ENCODE assay signal across 14 mouse cellular contexts in genomic region chr2:163699078-163699780, GRCm38 (mm10). TPM values are rescaled to one million over a fixed set of nuclear protein-coding genes. Genes with fewer than 3 reads are reported as not detected.
DNase-seq lines count a peak whose midpoint lies in the region; ATAC-seq and TF ChIP-seq lines count a peak whose summit lies in the region.
"Had no signal": no experiment of that assay in that cellular context is flagged by ENCODE, and none has a peak within 500 bp of the region (broad histone marks: within the 10 kb centered on the region; RNA-seq: fewer than 3 reads in every experiment).

No protein-coding gene starts in this region.

- no peak overlapping the region for H3K4me3 ChIP-seq in heart, embryonic 12.5 days
- no peak overlapping the region for H3K4me3 ChIP-seq in midbrain, postnatal 0 days (ENCODE audit: low read depth, low read length)
- H3K4me3 ChIP-seq in midbrain, embryonic 15.5 days: no peak overlapping the region
- no peak overlapping the region for H3K4me3 ChIP-seq in limb, embryonic 10.5 days
- H3K4me3 ChIP-seq: hindbrain, embryonic 15.5 days; limb, embryonic 12.5 days had no signal

- H3K9ac ChIP-seq in heart, embryonic 12.5 days: 0 out of 2 replicates have a peak overlapping the region, but pooled peaks have one; percentile 0
- no peak overlapping the region for H3K9ac ChIP-seq in midbrain, postnatal 0 days (replicated peaks; ENCODE audit: low read length, poor library complexity, severe bottlenecking)
- no peak overlapping the region for H3K9ac ChIP-seq in midbrain, embryonic 15.5 days
- H3K9ac ChIP-seq: hindbrain, embryonic 15.5 days; limb, embryonic 12.5 days had no signal

- H3K36me3 ChIP-seq in heart, embryonic 12.5 days: no peaks in the 10 kb centered on the region
- no peaks in the 10 kb centered on the region for H3K36me3 ChIP-seq in midbrain, postnatal 0 days (ENCODE audit: insufficient read depth, low read length)
- H3K36me3 ChIP-seq in midbrain, embryonic 15.5 days (replicated peaks): no peaks in the 10 kb centered on the region
- H3K36me3 ChIP-seq in limb, embryonic 10.5 days: 0 out of 2 replicates have a peak, but pooled peaks cover 4% of the 10 kb centered on the region
- H3K36me3 ChIP-seq: hindbrain, embryonic 15.5 days; limb, embryonic 12.5 days had no signal

- H3K27ac ChIP-seq in heart, embryonic 12.5 days (ENCODE audit: poor library complexity, severe bottlenecking): 0 out of 2 replicates have a peak overlapping the region, but pooled peaks have one; percentile 0
- no peak overlapping the region for H3K27ac ChIP-seq in midbrain, postnatal 0 days (ENCODE audit: low read depth, low read length)
- H3K27ac ChIP-seq in midbrain, embryonic 15.5 days: no peak overlapping the region
- H3K27ac ChIP-seq in limb, embryonic 10.5 days: no peak overlapping the region
- H3K27ac ChIP-seq: hindbrain, embryonic 15.5 days had no signal

- WGBS in heart, embryonic 12.5 days: 65% methylated on average over 11 of the region's 11 CpGs
- 80% methylated on average over 11 of the region's 11 CpGs for WGBS in midbrain, postnatal 0 days
- 78% methylated on average over 11 of the region's 11 CpGs for WGBS in midbrain, embryonic 15.5 days
- WGBS in limb, embryonic 10.5 days: 88% methylated on average over 11 of the region's 11 CpGs

- no peak for ATAC-seq in heart, embryonic 12.5 days (ENCODE audit: insufficient number of reproducible peaks, low FRiP score)
- ATAC-seq in midbrain, postnatal 0 days (ENCODE audit: low FRiP score): no peak
- ATAC-seq in midbrain, embryonic 15.5 days (replicated peaks): no peak
- ATAC-seq in granulocyte monocyte progenitor cell, adult 5-6 weeks (replicated peaks; ENCODE audit: poor library complexity, severe bottlenecking): peak; percentile 25
- ATAC-seq in megakaryocyte progenitor cell, adult 5-6 weeks (replicated peaks; ENCODE audit: poor library complexity): peak; percentile 32
- ATAC-seq: forebrain, embryonic 14.5 days had no signal

- H3K9me3 ChIP-seq in heart, embryonic 12.5 days (replicated peaks): no peaks in the 10 kb centered on the region
- no peaks in the 10 kb centered on the region for H3K9me3 ChIP-seq in midbrain, postnatal 0 days (ENCODE audit: low read length)
- no peaks in the 10 kb centered on the region for H3K9me3 ChIP-seq in midbrain, embryonic 15.5 days
- H3K9me3 ChIP-seq in limb, embryonic 10.5 days (replicated peaks): no peaks in the 10 kb centered on the region
- H3K9me3 ChIP-seq: hindbrain, embryonic 15.5 days; limb, embryonic 12.5 days had no signal

- TF ChIP-seq CTCF in midbrain, postnatal 0 days (IDR thresholded peaks at IDR 0.05): no peak

- DNase-seq in heart, adult 8-10 months (ENCODE audit: low spot score): no peak
- DNase-seq in midbrain, postnatal 0 days (ENCODE audit: low spot score): peak; percentile 36
- no peak for DNase-seq in limb, embryonic 10.5 days (ENCODE audit: low spot score)
- no peak for DNase-seq in left cerebral cortex, postnatal 14 days (ENCODE audit: low spot score in 2 of 2)
- DNase-seq: embryo, embryonic 11 days had no signal

- intact Hi-C loops in left cerebral cortex, postnatal 14 days (cut with DNase I): loop anchor here (5.0 kb wide), 1 partner anchor 42 kb away; the partner anchor contains the start of gene Pkig

- H3K4me1 ChIP-seq in heart, embryonic 12.5 days (replicated peaks): peaks cover 71% of the 10 kb centered on the region
- no peaks in the 10 kb centered on the region for H3K4me1 ChIP-seq in midbrain, postnatal 0 days (ENCODE audit: insufficient read depth, low read length)
- 0 out of 2 replicates have a peak, but pooled peaks cover 3% of the 10 kb centered on the region for H3K4me1 ChIP-seq in midbrain, embryonic 15.5 days
- H3K4me1 ChIP-seq in limb, embryonic 10.5 days: peaks cover 20% of the 10 kb centered on the region

- no peaks in the 10 kb centered on the region for H3K27me3 ChIP-seq in heart, embryonic 12.5 days (replicated peaks)
- no peaks in the 10 kb centered on the region for H3K27me3 ChIP-seq in midbrain, postnatal 0 days (ENCODE audit: insufficient read depth, low read length)
- no peaks in the 10 kb centered on the region for H3K27me3 ChIP-seq in midbrain, embryonic 15.5 days (replicated peaks)
- no peaks in the 10 kb centered on the region for H3K27me3 ChIP-seq in limb, embryonic 10.5 days (ENCODE audit: low read depth, poor library complexity, severe bottlenecking)
- H3K27me3 ChIP-seq: CH12.LX; hindbrain, embryonic 15.5 days; limb, embryonic 12.5 days had no signal

- no peak overlapping the region for H3K4me2 ChIP-seq in heart, embryonic 12.5 days
- H3K4me2 ChIP-seq in midbrain, postnatal 0 days (ENCODE audit: low read depth, low read length, poor library complexity, severe bottlenecking): no peak overlapping the region
- H3K4me2 ChIP-seq in midbrain, embryonic 15.5 days: no peak overlapping the region
- H3K4me2 ChIP-seq: hindbrain, embryonic 15.5 days; limb, embryonic 12.5 days; midbrain, embryonic 11.5 days had no signal

RNA-seq across cellular contexts. Expression of gene Pkig, which starts 41.0 kb away (rescaled TPM):
- 233 and 241 TPM in 2 replicates for polyA plus RNA-seq in heart, embryonic 12.5 days (2016; fragmentation: Nextera tagmentation; extraction: Ambion mirVana)
- 100 to 1,000 TPM; 214 to 247 (median 224) TPM for total RNA-seq in heart, adult 8-10 months (2022)
- 90.5 and 102 TPM in 2 replicates for total RNA-seq in midbrain, postnatal 0 days (2014; rRNA removed)
- 153 and 161 TPM in 2 replicates for polyA plus RNA-seq in midbrain, postnatal 0 days (2015; fragmentation: Nextera tagmentation; extraction: Ambion mirVana)
- 125 TPM in 2 replicates for polyA plus RNA-seq in midbrain, embryonic 15.5 days (2015; fragmentation: Nextera tagmentation; extraction: Ambion mirVana)
- 89.1 and 89.4 TPM in 2 replicates for total RNA-seq in granulocyte monocyte progenitor cell, adult 5-6 weeks (2014; fragmentation: Nextera tagmentation)
- 52.2 and 65.1 TPM in 2 replicates for total RNA-seq in granulocyte monocyte progenitor cell, adult 5-6 weeks (2017)
- total RNA-seq in megakaryocyte progenitor cell, adult 5-6 weeks (2015): 50.8 and 54.4 TPM in 2 replicates
- 52.9 and 56.3 TPM in 2 replicates for total RNA-seq in megakaryocyte progenitor cell, adult 5-6 weeks (2017)
- polyA plus RNA-seq in limb, embryonic 10.5 days (2016; fragmentation: Nextera tagmentation; extraction: Ambion mirVana): 191 and 204 TPM in 2 replicates
- total RNA-seq in left cerebral cortex, postnatal 14 days (2021): 100 to 1,000 TPM; 101 to 114 TPM

RNA-seq across cellular contexts. Expression of gene Ada, which starts 50.8 kb away (rescaled TPM):
- polyA plus RNA-seq in heart, embryonic 12.5 days (2016; fragmentation: Nextera tagmentation; extraction: Ambion mirVana): 3.6 and 3.7 TPM in 2 replicates
- total RNA-seq in heart, adult 8-10 months (2022): 1 to 10 TPM in 2 of 4 experiments, under 1 TPM in 2; 0.46 to 1.2 (median 0.89) TPM
- 1.4 and 2.6 TPM in 2 replicates for total RNA-seq in midbrain, postnatal 0 days (2014; rRNA removed)
- polyA plus RNA-seq in midbrain, postnatal 0 days (2015; fragmentation: Nextera tagmentation; extraction: Ambion mirVana): 3.7 and 3.8 TPM in 2 replicates
- 3.9 TPM in 2 replicates for polyA plus RNA-seq in midbrain, embryonic 15.5 days (2015; fragmentation: Nextera tagmentation; extraction: Ambion mirVana)
- 14.7 and 22.8 TPM in 2 replicates for total RNA-seq in granulocyte monocyte progenitor cell, adult 5-6 weeks (2014; fragmentation: Nextera tagmentation)
- total RNA-seq in granulocyte monocyte progenitor cell, adult 5-6 weeks (2017): 17.0 and 19.3 TPM in 2 replicates
- total RNA-seq in megakaryocyte progenitor cell, adult 5-6 weeks (2015): 13.4 TPM in 2 replicates
- total RNA-seq in megakaryocyte progenitor cell, adult 5-6 weeks (2017): 17.5 and 20.2 TPM in 2 replicates
- 12.2 and 13.8 TPM in 2 replicates for polyA plus RNA-seq in limb, embryonic 10.5 days (2016; fragmentation: Nextera tagmentation; extraction: Ambion mirVana)
- 1 to 10 TPM in 1 of 2 experiments, under 1 TPM in 1; 0.94 to 2.0 TPM for total RNA-seq in left cerebral cortex, postnatal 14 days (2021)

RNA-seq across cellular contexts. Expression of gene Serinc3, which starts 54.3 kb away (rescaled TPM):
- 67.7 and 76.7 TPM in 2 replicates for polyA plus RNA-seq in heart, embryonic 12.5 days (2016; fragmentation: Nextera tagmentation; extraction: Ambion mirVana)
- total RNA-seq in heart, adult 8-10 months (2022): 100 to 1,000 TPM; 272 to 302 (median 297) TPM
- 96.1 and 101 TPM in 2 replicates for total RNA-seq in midbrain, postnatal 0 days (2014; rRNA removed)
- polyA plus RNA-seq in midbrain, postnatal 0 days (2015; fragmentation: Nextera tagmentation; extraction: Ambion mirVana): 35.9 and 36.9 TPM in 2 replicates
- polyA plus RNA-seq in midbrain, embryonic 15.5 days (2015; fragmentation: Nextera tagmentation; extraction: Ambion mirVana): 33.0 and 35.9 TPM in 2 replicates
- 505 and 572 TPM in 2 replicates for total RNA-seq in granulocyte monocyte progenitor cell, adult 5-6 weeks (2014; fragmentation: Nextera tagmentation)
- total RNA-seq in granulocyte monocyte progenitor cell, adult 5-6 weeks (2017): 503 and 505 TPM in 2 replicates
- total RNA-seq in megakaryocyte progenitor cell, adult 5-6 weeks (2015): 641 and 693 TPM in 2 replicates
- 470 and 502 TPM in 2 replicates for total RNA-seq in megakaryocyte progenitor cell, adult 5-6 weeks (2017)
- 17.3 and 20.4 TPM in 2 replicates for polyA plus RNA-seq in limb, embryonic 10.5 days (2016; fragmentation: Nextera tagmentation; extraction: Ambion mirVana)
- total RNA-seq in left cerebral cortex, postnatal 14 days (2021): 100 to 1,000 TPM; 221 to 248 TPM

Comparison
In these comparisons a context has a peak if more than half of its experiments do, and no peak if none do; other contexts are left out.
1. ATAC-seq: peak in granulocyte monocyte progenitor cell, adult 5-6 weeks (single experiment) and megakaryocyte progenitor cell, adult 5-6 weeks (single experiment); none in heart, embryonic 12.5 days (single experiment), midbrain, postnatal 0 days (single experiment) and midbrain, embryonic 15.5 days (single experiment).